7 mouse cellular contexts compared by ENCODE assay signal in the genomic region with DNA sequence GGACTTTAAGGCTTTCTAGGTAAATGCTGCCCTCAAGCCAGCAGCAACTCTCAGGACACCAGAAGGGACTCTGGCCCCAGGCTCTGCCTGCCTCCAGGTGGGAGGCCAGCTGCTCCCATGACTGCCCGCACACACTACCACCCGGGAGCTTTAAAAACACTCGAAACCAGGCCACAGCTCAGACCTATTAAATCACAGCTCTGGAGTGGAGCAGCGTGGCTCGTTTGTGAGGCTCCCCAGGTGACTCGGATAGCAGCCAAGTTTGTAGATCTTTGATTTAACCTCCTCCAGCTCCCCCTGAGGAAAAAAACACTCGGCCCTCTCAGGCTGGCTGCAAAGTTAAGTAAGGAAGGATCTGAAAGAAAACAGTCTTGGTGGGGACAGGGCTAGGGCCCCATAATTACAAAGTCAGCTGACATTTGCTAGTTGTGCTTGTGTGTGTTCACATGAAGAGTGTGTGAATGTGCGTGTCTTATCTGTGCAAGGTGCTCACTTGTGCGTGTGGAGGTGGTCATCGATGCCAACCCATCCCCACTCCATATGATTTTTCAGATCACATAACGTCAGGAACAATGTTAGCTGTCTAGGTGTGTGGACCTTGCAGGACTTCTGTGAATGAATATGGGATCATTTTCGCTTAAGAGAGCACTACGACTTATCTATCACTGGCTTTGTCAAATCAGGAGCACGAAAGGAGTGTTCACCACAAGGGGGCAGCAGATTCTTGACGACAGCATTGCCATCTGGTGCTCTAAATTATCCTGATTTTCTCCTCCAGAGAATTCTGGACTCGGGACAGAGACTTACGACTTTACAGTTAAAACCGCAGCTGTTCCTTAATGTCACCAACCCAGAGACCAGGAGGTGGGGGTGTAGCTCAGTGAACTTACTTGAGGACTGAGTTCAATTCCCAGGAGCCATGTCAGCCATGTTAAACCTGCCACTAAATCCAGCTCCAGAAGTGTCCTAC. TPM values are rescaled to one million over a fixed set of nuclear protein-coding genes. Genes with fewer than 3 reads are reported as not detected.
A peak's percentile ranks its signal among the peaks of the same experiment; 100 is the strongest.
DNase-seq lines count a peak whose midpoint lies in the region; ATAC-seq and TF ChIP-seq lines count a peak whose summit lies in the region.

No protein-coding gene starts in this region.

- H3K9me3 ChIP-seq in G1E (replicated peaks) = peaks cover 35% of the 10 kb centered on the region
- H3K9me3 ChIP-seq in embryonic facial prominence, embryonic 10.5 days = no peaks in the 10 kb centered on the region

- intact Hi-C loops in heart, postnatal 14 days (cut with DNase I) = loop anchor here (1.0 kb wide), 1 partner anchor 44 kb away; no protein-coding TSS in a partner anchor

- no peak overlapping the region for H3K4me3 ChIP-seq in G1E (ENCODE audit: low read depth, low read length)
- no peak overlapping the region for H3K4me3 ChIP-seq in embryonic facial prominence, embryonic 10.5 days

- no peaks in the 10 kb centered on the region; the same call in 1 of the 2 replicates for H3K4me1 ChIP-seq in G1E (ENCODE audit: insufficient read depth, low read depth, low read length)
- no peaks in the 10 kb centered on the region for H3K4me1 ChIP-seq in embryonic facial prominence, embryonic 10.5 days

- TF ChIP-seq CTCF in G1E (IDR thresholded peaks at IDR 0.05; ENCODE audit: low read depth, low read length) = no peak

- no peaks in the 10 kb centered on the region for H3K27me3 ChIP-seq in G1E (ENCODE audit: insufficient read depth, low read length)
- H3K27me3 ChIP-seq in embryonic facial prominence, embryonic 10.5 days (replicated peaks; ENCODE audit: low read depth, poor library complexity, severe bottlenecking) = no peaks in the 10 kb centered on the region

- H3K36me3 ChIP-seq in G1E (replicated peaks) = peaks cover 50% of the 10 kb centered on the region
- H3K36me3 ChIP-seq in embryonic facial prominence, embryonic 10.5 days (replicated peaks) = peaks cover 57% of the 10 kb centered on the region

- no peak for ATAC-seq in G1E (ENCODE audit: extremely low read depth, insufficient number of reproducible peaks, low FRiP score, poor library complexity, severe bottlenecking)

- DNase-seq in G1E (ENCODE audit: low spot score) = peak; percentile 13
- DNase-seq in adrenal gland, postnatal 14 days = peak; percentile 88
- DNase-seq in embryonic facial prominence, embryonic 10.5 days (ENCODE audit: low spot score) = peak; percentile 78
- peak; percentile 82 to 90 for DNase-seq in heart, postnatal 14 days
- peak; percentile 85 for DNase-seq in layer of hippocampus, adult 9-11 months
- peak; percentile 92 for DNase-seq in lung, postnatal 14 days
- DNase-seq in skeletal muscle tissue, adult 2 months (ENCODE audit: low read depth, low spot score) = peak; percentile 70

- H3K27ac ChIP-seq in embryonic facial prominence, embryonic 10.5 days (replicated peaks) = no peak overlapping the region

- 61% methylated on average over 18 of the region's 18 CpGs for WGBS in embryonic facial prominence, embryonic 10.5 days

RNA-seq across cellular contexts. Expression of a gene that starts 20.8 kb away (rescaled TPM):
- total RNA-seq in G1E (2014; fragmentation: Nextera tagmentation) = 5.7 and 6.2 TPM in 2 replicates
- total RNA-seq in G1E (2017) = 7.6 and 8.4 TPM in 2 replicates
- 3.4 and 3.6 TPM in 2 replicates for polyA plus RNA-seq in G1E (2012)
- 27.2 and 28.3 TPM in 2 replicates for total RNA-seq in adrenal gland, postnatal 14 days (2021)
- 14.8 and 15.2 TPM in 2 replicates for polyA plus RNA-seq in embryonic facial prominence, embryonic 10.5 days (2016; fragmentation: Nextera tagmentation; extraction: Ambion mirVana)
- total RNA-seq in heart, postnatal 14 days (2021) = 10 to 100 TPM; 38.0 to 38.9 TPM

Comparison
In these comparisons a context has a peak if more than half of its experiments do, and no peak if none do; other contexts are left out.
1. DNase-seq: peak in every context shown above with its lines; median percentile 92 in lung, postnatal 14 days; 88 in adrenal gland, postnatal 14 days; 86 in heart, postnatal 14 days; 85 in layer of hippocampus, adult 9-11 months; 78 in embryonic facial prominence, embryonic 10.5 days; 70 in skeletal muscle tissue, adult 2 months; 13 in G1E.